Mouse (Mus musculus) CH12.LX (cell line): ENCODE results near the gene Luc7l.

Experiments
- CHD1 ChIP-seq: IDR thresholded peaks from 2 replicates; pipeline ENCODE4 v1.6.1; 2012; ENCODE audit warnings: low read depth, low read length, improper control_type of control experiment, inconsistent platforms
- CHD2 ChIP-seq: IDR thresholded peaks from 2 replicates; pipeline ENCODE4 v1.6.1; 2011; ENCODE audit warnings: low read length, improper control_type of control experiment
- CTCF ChIP-seq, 2 experiments: IDR thresholded peaks in 1 of 2; conservative IDR thresholded peaks in 1 of 2; 2 replicates each; pipeline ENCODE4 v1.5.1; 2011 to 2012; ENCODE audit warnings: low read depth in 2 of 2, low read length in 2 of 2, improper control_type of control experiment in 1 of 2, inconsistent platforms in 1 of 2, mild to moderate bottlenecking in 1 of 2, moderate library complexity in 1 of 2
- KAT2A ChIP-seq: IDR thresholded peaks from 2 replicates; pipeline ENCODE4 v1.6.1; 2012; ENCODE audit warnings: low read length, improper control_type of control experiment, inconsistent platforms; ENCODE audit not compliant: insufficient replicate concordance
- MAFK ChIP-seq: IDR thresholded peaks from 2 replicates; pipeline ENCODE4 v1.6.1; 2011; ENCODE audit warnings: low read length, improper control_type of control experiment; ENCODE audit not compliant: insufficient replicate concordance
- NRF1 ChIP-seq: IDR thresholded peaks from 2 replicates; pipeline ENCODE4 v1.6.1; 2014; ENCODE audit warnings: low read depth, mild to moderate bottlenecking, inconsistent platforms, low read length, improper control_type of control experiment, moderate library complexity
- PAX5 ChIP-seq: IDR thresholded peaks from 2 replicates; pipeline ENCODE4 v1.6.1; 2012; ENCODE audit warnings: low read length, inconsistent platforms, mixed read lengths
- POLR2A ChIP-seq: IDR thresholded peaks from 2 replicates; pipeline ENCODE4 v1.6.1; 2011; ENCODE audit warnings: low read depth, mild to moderate bottlenecking, improper control_type of control experiment, low read length
- RAD21 ChIP-seq: IDR thresholded peaks from 2 replicates; pipeline ENCODE4 v1.6.1; 2011; ENCODE audit warnings: low read depth, mild to moderate bottlenecking, low read length, improper control_type of control experiment, moderate library complexity
- RCOR1 ChIP-seq: conservative IDR thresholded peaks from 2 replicates; pipeline ENCODE4 v1.6.1; 2012; ENCODE audit warnings: low read depth, mild to moderate bottlenecking, inconsistent platforms, low read length, improper control_type of control experiment
- SMC3 ChIP-seq: IDR thresholded peaks from 2 replicates; pipeline ENCODE4 v1.6.1; 2011; ENCODE audit warnings: low read depth, low read length, improper control_type of control experiment
- USF1 ChIP-seq: IDR thresholded peaks from 2 replicates; pipeline ENCODE4 v1.6.1; 2014; ENCODE audit warnings: low read depth, mild to moderate bottlenecking, inconsistent platforms, low read length, improper control_type of control experiment
- ZKSCAN1 ChIP-seq: IDR thresholded peaks from 2 replicates; pipeline ENCODE4 v1.6.1; 2012; ENCODE audit warnings: low read depth, inconsistent platforms, low read length, improper control_type of control experiment, borderline replicate concordance
- ZMIZ1 ChIP-seq: IDR thresholded peaks from 2 replicates; pipeline ENCODE4 v1.6.1; 2012; ENCODE audit warnings: low read depth, mild to moderate bottlenecking, inconsistent platforms, low read length, improper control_type of control experiment

DNA sequence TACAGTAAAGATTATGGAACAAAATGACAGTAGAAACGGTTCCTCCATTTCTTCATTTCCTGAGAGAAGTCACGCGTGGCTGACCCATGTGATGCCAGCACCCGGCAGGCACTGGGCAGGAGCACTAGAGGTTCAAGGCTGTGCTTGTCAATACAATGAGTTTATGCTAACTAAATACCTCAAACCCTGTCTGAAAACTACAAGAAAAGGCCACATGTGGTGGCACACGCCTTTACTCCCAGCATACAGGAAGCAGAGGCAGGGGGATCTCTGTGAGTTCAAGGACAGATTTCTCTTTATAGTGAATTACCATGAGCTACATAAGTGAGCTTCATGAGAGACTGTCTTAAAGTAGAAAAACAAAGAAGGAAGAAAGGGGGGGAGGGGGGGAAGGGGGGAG, 21.5 kb upstream of the Luc7l start:
- TF ChIP-seq CTCF (conservative IDR thresholded peaks at IDR 0.05 in 1 of 2, IDR thresholded peaks at IDR 0.05 in 1 of 2; ENCODE audit: low read depth in 2 of 2, low read length in 2 of 2), result no peak
- no peak for TF ChIP-seq KAT2A
- no peak for TF ChIP-seq SMC3
- TF ChIP-seq ZMIZ1, result no peak
- no peak for TF ChIP-seq RAD21
- TF ChIP-seq CHD2, result no peak
- no peak for TF ChIP-seq MAFK
- TF ChIP-seq PAX5, result no peak
- TF ChIP-seq POLR2A, result no peak
- no peak for TF ChIP-seq ZKSCAN1
- no peak for TF ChIP-seq CHD1
- TF ChIP-seq USF1, result no peak
- TF ChIP-seq NRF1, result no peak
- TF ChIP-seq RCOR1, result no peak
